Mouse (Mus musculus): ENCODE measurements around the gene Lypla2.
"Not testable (repeated sequence)": the region's sequence is repeated elsewhere in the genome, so short reads cannot be mapped to it uniquely, and the experiment has no call there.

Lypla2 gene

GRCm38 (mm10) chr4:135949475-135949874, 23.0 kb downstream of the Lypla2 start:
- DNase-seq (ENCODE audit: low spot score) = no peak

- DNase-seq (ENCODE audit: low spot score) = no peak
These were observed 24.3 kb downstream of the Lypla2 start for GRCm38 (mm10) chr4:135948142-135948541.

- DNase-seq (ENCODE audit: low spot score) = no peak
These were observed 25.6 kb downstream of the Lypla2 start for GRCm38 (mm10) chr4:135946659-135947301.

- peak; percentile 93 for DNase-seq (ENCODE audit: low spot score)
These were observed 26.2 kb downstream of the Lypla2 start, which contains the start of gene Hmgcl for GRCm38 (mm10) chr4:135946278-135946658. Gene Hmgcl, plus strand, starts transcription at chr4:135946448.

- no peak for DNase-seq (ENCODE audit: low spot score)
These were observed 26.7 kb downstream of the Lypla2 start for GRCm38 (mm10) chr4:135945706-135946105.

GRCm38 (mm10) chr4:135943389-135943788, 29.0 kb downstream of the Lypla2 start:
- DNase-seq (ENCODE audit: low spot score) = no peak

- no peak for DNase-seq (ENCODE audit: low spot score)
These were observed 30.2 kb downstream of the Lypla2 start for GRCm38 (mm10) chr4:135942193-135942592.

GRCm38 (mm10) chr4:135941026-135941425, 31.4 kb downstream of the Lypla2 start:
- DNase-seq (ENCODE audit: low spot score) = not testable (repeated sequence)

GRCm38 (mm10) chr4:135938858-135939257, 33.6 kb downstream of the Lypla2 start:
- DNase-seq (ENCODE audit: low spot score) = no peak

- peak; percentile 52 for DNase-seq (ENCODE audit: low spot score)
These were observed 36.9 kb downstream of the Lypla2 start for GRCm38 (mm10) chr4:135935502-135935901.

GRCm38 (mm10) chr4:135934708-135935500, 37.5 kb downstream of the Lypla2 start:
- no peak for DNase-seq (ENCODE audit: low spot score)

GRCm38 (mm10) chr4:135931832-135932231, 40.6 kb downstream of the Lypla2 start:
- DNase-seq (ENCODE audit: low spot score) = no peak

GRCm38 (mm10) chr4:135930239-135930638, 42.2 kb downstream of the Lypla2 start:
- no peak for DNase-seq (ENCODE audit: low spot score)

GRCm38 (mm10) chr4:135929828-135930227, 42.6 kb downstream of the Lypla2 start:
- DNase-seq (ENCODE audit: low spot score) = no peak

- DNase-seq (ENCODE audit: low spot score) = no peak
These were observed 43.0 kb downstream of the Lypla2 start for GRCm38 (mm10) chr4:135929405-135929804.

GRCm38 (mm10) chr4:135928376-135928775, 44.0 kb downstream of the Lypla2 start:
- DNase-seq (ENCODE audit: low spot score) = no peak

GRCm38 (mm10) chr4:135926861-135927260, 45.6 kb downstream of the Lypla2 start:
- DNase-seq (ENCODE audit: low spot score) = no peak

- DNase-seq (ENCODE audit: low spot score) = no peak
These were observed 46.1 kb downstream of the Lypla2 start for GRCm38 (mm10) chr4:135926195-135926808.

- DNase-seq (ENCODE audit: low spot score) = no peak
These were observed 47.1 kb downstream of the Lypla2 start for GRCm38 (mm10) chr4:135925341-135925740.

GRCm38 (mm10) chr4:135924418-135924817, 48.0 kb downstream of the Lypla2 start:
- no peak for DNase-seq (ENCODE audit: low spot score)

GRCm38 (mm10) chr4:135922190-135922589, 50.2 kb downstream of the Lypla2 start:
- DNase-seq (ENCODE audit: low spot score) = no peak

- DNase-seq (ENCODE audit: low spot score) = no peak
These were observed 50.9 kb downstream of the Lypla2 start for GRCm38 (mm10) chr4:135921257-135922120.

Data from urinary bladder, postnatal 25 days (tissue).